Mouse (Mus musculus): ENCODE data around the gene Eif4b.
A peak's percentile ranks its signal among the peaks of the same experiment; 100 is the strongest.

The Eif4b gene

DNA sequence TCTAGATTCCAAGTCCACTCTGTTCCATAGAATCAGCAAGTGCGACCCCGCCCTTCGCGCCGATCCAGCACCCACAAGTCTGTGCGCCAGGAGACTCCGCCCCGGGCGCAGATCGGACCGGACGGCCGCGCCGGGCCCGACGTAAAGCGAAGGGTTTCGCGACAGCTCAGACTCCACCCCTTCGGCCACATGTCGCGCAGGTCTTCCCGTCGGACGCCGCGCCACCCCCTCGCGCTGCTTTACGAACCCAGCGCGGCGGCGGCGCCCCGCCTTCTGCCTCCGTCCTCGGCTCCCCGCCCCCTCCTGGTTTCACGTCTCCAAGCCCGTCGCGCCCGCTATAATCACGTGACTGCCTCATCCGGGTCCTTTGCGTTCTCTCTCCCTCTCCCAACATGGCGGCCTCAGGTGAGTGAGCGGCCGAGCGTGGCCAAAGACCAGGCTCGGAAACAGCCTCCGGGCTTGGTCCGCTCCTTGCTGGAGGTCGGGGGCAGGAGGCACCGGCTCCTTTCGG, at the start of gene Eif4b:
Eif4b (plus strand) TSS at position 215 of the 511 bp plus-strand sequence.
- DNase-seq (ENCODE audit: low spot score): peak; percentile 98

DNA sequence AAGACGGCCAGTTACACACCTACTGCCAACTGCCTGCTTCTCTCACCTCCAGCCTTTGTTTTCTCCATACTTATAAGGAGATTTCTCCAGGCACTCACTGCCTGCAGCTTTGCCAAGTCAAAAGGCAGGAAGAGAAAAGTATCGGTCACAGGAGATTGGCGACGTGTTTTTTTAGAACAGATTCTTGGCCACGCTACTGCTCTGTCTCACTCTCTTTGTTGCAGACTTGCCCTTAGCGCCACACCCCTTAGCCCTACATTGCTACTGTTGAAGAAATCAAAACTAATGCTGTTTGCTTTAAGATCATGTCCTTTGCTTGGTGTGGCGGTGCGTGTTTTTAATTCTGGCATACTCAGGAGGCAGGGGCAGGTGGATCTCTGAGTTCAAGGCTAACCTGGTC, 49.7 kb upstream of the Eif4b start:
- no peak for DNase-seq (ENCODE audit: low spot score)

- DNase-seq (ENCODE audit: low spot score): no peak
These were observed 48.3 kb upstream of the Eif4b start for GRCm38 (mm10) chr15:102025136-102025872.

GRCm38 (mm10) chr15:102026430-102026829, 47.1 kb upstream of the Eif4b start:
- no peak for DNase-seq (ENCODE audit: low spot score)

DNA sequence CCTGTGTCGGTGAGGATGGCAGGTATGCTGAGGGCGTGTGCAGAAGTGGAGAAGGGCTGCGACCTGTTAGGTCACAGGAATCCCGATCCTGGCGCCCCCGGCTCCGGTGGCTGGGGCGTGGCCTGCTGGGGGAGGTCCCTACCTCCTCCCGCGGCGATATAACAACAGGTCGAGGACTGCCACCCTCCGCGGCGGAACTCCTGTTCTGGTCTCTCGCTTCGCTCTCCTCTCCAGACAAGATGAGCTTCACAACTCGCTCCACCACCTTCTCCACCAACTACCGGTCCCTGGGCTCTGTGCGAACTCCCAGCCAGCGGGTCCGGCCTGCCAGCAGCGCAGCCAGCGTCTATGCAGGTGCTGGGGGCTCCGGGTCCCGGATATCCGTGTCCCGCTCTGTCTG, 45.5 kb upstream of the Eif4b start, which contains the start of gene Krt18:
Krt18 (plus strand) TSS at position 141 of the 400 bp plus-strand sequence.
- no peak for DNase-seq (ENCODE audit: low spot score)

DNA sequence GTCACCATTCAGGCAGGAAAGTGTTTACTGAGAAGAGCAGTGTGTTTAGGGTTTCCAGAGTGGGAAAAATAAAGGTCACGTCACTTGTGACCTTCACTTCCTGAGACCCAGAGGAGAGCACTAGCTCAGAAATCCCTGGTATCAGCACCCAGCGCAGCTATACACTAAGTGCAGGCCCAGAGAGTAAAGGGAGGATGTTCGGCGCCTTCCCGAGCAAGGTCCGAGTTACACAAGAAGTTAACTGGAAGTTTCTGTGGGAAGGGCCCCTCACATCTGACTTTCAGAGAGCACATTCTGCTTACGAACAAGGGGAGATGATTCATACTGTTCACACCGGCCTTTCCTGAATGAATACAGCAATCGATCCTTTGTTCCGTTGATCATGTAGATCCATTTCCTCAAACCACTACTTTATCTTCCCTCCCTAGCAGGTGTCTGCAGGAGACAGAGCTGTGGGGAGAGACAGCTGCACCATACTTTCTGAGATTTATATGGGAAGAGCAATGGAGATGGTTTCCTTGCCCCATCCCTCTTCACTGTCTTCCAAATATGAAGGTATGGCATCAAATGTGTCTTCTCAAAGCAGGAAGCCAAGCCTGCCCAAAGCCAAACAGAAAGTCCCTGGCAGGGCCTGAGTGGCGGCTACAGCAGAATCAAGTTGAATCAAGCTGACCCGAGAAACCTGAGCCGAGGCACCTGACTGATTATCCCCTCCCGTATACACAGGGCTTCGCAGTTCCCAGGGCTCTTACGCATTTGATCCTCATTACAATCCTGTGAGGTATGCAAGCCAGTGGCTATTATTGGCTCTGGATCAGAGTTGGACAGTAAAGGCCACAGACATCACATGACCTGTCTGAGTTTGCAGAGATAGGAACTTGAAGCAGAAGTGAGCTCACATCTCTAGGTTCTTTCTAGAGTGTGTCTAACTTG, 39.2 kb upstream of the Eif4b start:
- DNase-seq (ENCODE audit: low spot score): no peak

- DNase-seq (ENCODE audit: low spot score): no peak
These were observed 33.3 kb upstream of the Eif4b start for GRCm38 (mm10) chr15:102040277-102040676.

DNA sequence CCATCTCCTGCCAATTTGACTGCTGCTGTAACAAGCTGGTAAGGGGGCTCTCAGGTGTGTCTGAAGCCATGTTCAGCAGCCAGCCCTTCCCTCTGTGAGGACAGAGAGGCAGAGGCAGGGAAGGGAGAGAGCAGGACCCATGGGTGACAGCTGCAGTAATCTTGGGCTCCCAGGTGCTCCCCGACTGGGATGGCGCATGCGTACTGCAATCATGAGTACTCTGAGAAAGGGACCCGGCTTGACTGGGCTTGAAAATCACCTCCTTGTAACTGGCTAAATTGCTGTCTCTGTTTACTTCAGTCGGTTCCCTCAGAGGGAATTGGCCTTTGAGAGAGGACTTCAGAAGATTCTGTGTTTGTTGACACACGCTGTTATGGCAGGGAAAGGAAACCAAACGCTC, 31.6 kb upstream of the Eif4b start:
- no peak for DNase-seq (ENCODE audit: low spot score)

DNA sequence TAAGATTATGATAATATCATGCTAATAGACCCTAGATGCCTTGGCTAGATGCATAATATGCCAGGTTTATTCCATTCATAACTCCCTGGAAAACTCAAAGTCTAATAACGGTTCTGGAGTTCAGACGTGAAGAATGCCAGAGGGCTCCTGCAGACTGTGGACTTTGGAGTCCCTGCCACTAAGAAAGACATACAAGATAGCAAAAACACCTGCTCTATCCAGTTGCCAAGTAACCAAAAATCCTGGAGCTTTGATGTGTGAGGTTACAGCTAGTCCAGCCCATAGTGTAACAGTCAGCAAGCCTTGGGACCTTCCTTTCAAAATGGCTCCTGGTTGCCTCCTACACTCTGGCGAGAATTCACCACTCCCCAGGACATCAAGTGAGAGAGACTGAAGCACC, 28.8 kb upstream of the Eif4b start:
- no peak for DNase-seq (ENCODE audit: low spot score)

DNA sequence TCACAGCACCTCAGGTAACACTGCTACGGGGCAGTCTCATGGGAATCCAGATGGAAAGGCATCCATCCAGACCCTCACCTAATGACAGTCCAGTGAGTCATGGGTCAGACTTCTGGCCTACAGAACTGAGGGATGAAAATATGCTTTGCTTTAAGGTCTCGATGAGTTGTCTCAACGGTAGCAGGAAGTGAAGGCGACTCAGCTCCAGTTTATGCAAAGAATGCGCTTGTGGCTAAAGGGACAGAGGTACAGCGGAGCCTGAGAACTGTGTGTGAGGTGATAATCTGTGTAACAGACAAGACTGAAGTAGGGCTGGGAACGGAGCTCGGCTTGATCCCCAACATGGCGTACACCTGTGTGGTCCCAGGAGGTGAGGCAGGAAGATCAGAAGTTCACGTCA, 27.9 kb upstream of the Eif4b start:
- no peak for DNase-seq (ENCODE audit: low spot score)

DNA sequence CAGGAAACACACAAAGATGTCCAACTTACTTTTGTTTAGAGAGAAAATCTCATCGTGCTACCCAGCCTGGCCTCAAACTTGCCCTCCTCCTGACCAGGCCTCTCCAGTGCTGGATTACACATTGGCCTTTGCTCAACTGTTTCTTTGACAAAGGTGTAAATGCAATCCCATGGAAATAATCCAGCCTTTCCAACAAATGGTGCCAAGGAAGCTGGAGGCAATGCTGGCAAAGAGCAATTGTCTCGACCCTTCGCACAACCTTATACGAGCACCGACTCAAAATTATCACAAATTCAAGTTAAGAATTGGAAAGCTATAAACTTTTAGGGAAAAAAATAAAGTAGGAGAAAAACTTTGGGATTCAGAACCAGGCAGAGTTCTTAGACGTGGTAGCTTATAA, 25.6 kb upstream of the Eif4b start:
- DNase-seq (ENCODE audit: low spot score): no peak

GRCm38 (mm10) chr15:102049871-102050270, 23.7 kb upstream of the Eif4b start:
- no peak for DNase-seq (ENCODE audit: low spot score)

GRCm38 (mm10) chr15:102051920-102052683, 21.5 kb upstream of the Eif4b start:
- DNase-seq (ENCODE audit: low spot score): peak; percentile 28

DNA sequence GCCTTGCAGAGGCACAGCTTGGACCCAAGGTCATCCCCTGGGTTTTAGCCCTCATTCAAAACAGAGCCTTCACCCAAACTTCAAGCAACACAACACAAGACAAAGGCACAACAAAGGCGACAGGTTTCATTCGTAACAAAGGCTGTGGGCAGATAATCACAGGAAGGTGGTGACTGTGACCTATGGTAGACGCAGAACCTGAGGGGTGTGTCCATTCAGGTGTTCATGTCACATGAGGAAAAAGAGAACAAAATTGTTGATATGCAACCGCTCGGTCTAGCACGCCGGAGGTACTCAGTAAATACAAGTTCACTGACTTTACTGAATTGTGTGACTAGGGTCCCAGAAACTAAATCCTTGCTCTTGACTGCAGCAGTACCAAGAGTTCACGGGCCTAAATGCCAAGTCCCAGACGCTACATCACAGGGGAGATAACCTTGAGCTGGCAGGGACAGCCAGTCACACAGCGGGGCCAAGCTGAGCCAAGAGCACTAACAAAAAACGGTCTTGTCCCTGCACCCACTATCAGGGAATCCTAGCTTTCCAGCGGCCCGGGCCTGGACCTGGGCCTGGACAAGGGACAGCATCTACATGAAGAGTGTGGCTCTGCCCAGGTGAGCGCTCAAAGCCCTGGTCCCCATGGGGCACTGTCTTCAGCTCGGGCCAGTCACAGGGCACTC, 16.9 kb upstream of the Eif4b start:
- DNase-seq (ENCODE audit: low spot score): no peak

DNA sequence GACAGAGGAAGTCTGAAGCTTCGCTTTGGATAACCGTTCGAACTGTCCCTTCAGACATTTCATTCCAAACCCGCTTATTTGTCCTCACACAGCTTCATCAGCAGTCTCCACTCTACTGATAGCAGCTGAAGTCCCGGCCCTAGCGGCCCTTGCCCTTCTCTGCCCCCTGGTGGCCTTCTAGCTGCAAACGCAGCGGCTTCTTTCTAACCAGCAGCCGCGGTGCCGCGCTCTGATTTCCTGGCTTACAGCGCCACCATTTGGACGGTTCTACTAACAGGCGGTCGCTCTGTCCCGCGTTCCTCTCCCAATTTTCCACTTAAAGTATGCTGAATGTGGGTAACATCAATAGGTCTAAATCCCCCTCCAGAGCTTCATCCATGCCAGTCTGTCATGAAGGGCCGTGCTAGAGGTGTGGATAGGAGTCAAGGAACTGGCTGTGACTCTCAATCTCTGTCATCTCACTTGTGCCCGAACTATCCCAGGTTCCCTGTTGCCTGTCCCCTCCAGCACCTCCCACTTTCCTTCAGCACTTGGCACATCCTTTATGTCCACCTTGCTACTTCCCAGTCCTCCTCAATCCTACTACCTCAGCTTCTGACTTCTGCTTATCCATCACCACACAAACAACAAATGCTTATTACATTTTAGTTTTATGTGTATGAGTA, 7.8 kb upstream of the Eif4b start:
- peak; percentile 92 for DNase-seq (ENCODE audit: low spot score)

- no peak for DNase-seq (ENCODE audit: low spot score)
These were observed 2.8 kb upstream of the Eif4b start for GRCm38 (mm10) chr15:102070476-102071467.

GRCm38 (mm10) chr15:102072963-102073558, 512 bp upstream of the Eif4b start:
- DNase-seq (ENCODE audit: low spot score): no peak

- peak; percentile 38 for DNase-seq (ENCODE audit: low spot score)
These were observed 628 bp downstream of the Eif4b start for GRCm38 (mm10) chr15:102074070-102074731.

Measured in ovary, postnatal 10 days (tissue).